Mouse (Mus musculus): ENCODE data around the gene Ano10. TPM values are rescaled to one million over a fixed set of nuclear protein-coding genes. Genes with fewer than 3 reads are reported as not detected.

The Ano10 gene
- polyA plus RNA-seq, 1 experiment from 2014 or later, result 16.3 TPM

DNA sequence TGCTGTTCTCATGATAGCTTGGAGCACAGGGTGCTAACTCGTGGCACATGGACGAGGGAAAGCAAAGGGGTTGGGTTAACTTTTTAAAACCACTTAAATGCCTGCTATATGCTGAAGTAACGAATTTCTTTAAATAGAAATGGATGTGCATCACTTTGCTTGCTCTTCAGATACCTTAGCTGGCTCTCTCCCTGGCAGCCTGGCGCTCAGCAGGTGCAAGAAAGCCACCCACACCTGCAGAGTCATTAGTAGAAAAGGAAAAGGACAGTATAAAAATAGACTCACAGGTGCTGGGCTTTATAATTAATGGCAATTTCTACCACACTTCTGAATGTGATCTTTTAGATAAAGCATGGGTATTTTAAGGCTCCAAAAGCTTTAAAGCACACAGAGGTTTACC, 85.9 kb downstream of the Ano10 start:
- H3K4me3 ChIP-seq (ENCODE audit: low read depth, low read length), result no peak overlapping the region
- H3K4me2 ChIP-seq (ENCODE audit: low read depth, low read length), result no peak overlapping the region
- no peaks in the 10 kb centered on the region for H3K27me3 ChIP-seq (ENCODE audit: control insufficient read depth, insufficient read depth, low read depth, low read length)
- no peaks in the 10 kb centered on the region for H3K9me3 ChIP-seq (replicated peaks; ENCODE audit: control insufficient read depth, low read length)
- H3K9ac ChIP-seq (ENCODE audit: low read depth, low read length), result no peak overlapping the region
- no peaks in the 10 kb centered on the region for H3K36me3 ChIP-seq (ENCODE audit: control insufficient read depth, insufficient read depth)
- H3K27ac ChIP-seq (ENCODE audit: low read length), result no peak overlapping the region
- 50% methylated on average over 4 of the region's 4 CpGs for WGBS (ENCODE audit: insufficient replicate concordance)
- H3K4me1 ChIP-seq (ENCODE audit: control insufficient read depth, low read depth, low read length), result no peaks in the 10 kb centered on the region; the same call in 1 of the 2 replicates
- no peak for ATAC-seq (ENCODE audit: low read depth)

GRCm38 (mm10) chr9:122205543-122206200, 88.6 kb downstream of the Ano10 start:
- no peaks in the 10 kb centered on the region for H3K9me3 ChIP-seq (replicated peaks; ENCODE audit: control insufficient read depth, low read length)
- no peak for ATAC-seq (ENCODE audit: low read depth)
- H3K9ac ChIP-seq (ENCODE audit: low read depth, low read length), result no peak overlapping the region
- no peaks in the 10 kb centered on the region for H3K36me3 ChIP-seq (ENCODE audit: control insufficient read depth, insufficient read depth)
- H3K4me2 ChIP-seq (ENCODE audit: low read depth, low read length), result no peak overlapping the region
- H3K4me3 ChIP-seq (ENCODE audit: low read depth, low read length), result no peak overlapping the region
- WGBS (ENCODE audit: insufficient replicate concordance), result 49% methylated on average over 11 of the region's 11 CpGs
- no peak overlapping the region for H3K27ac ChIP-seq (ENCODE audit: low read length)
- H3K4me1 ChIP-seq (ENCODE audit: control insufficient read depth, low read depth, low read length), result no peaks in the 10 kb centered on the region; the same call in 1 of the 2 replicates
- H3K27me3 ChIP-seq (ENCODE audit: control insufficient read depth, insufficient read depth, low read depth, low read length), result no peaks in the 10 kb centered on the region

DNA sequence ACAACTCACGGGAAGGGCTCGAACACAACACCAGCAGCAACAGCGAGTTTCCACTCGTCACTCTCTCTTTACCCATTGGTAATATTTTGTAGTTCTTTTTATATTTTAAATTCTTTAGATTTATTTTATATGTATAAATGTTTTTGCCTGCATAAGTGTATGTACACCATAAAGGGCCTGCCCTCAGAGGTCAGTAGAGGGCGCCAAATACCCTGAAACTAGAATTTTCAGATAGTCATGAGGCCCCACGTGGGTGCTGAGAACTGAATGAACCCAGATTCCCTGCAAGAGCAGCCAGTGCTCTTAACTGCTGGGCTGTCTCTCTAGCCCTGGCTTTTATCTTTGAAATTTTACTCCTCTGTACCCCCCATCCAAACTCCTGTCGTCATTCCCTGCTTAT, 89.7 kb downstream of the Ano10 start:
- H3K4me2 ChIP-seq (ENCODE audit: low read depth, low read length), result no peak overlapping the region
- H3K4me1 ChIP-seq (ENCODE audit: control insufficient read depth, low read depth, low read length), result no peaks in the 10 kb centered on the region; the same call in 1 of the 2 replicates
- ATAC-seq (ENCODE audit: low read depth), result no peak
- H3K27me3 ChIP-seq (ENCODE audit: control insufficient read depth, insufficient read depth, low read depth, low read length), result no peaks in the 10 kb centered on the region
- no peak overlapping the region for H3K4me3 ChIP-seq (ENCODE audit: low read depth, low read length)
- 59% methylated on average over 7 of the region's 7 CpGs for WGBS (ENCODE audit: insufficient replicate concordance)
- no peaks in the 10 kb centered on the region for H3K36me3 ChIP-seq (ENCODE audit: control insufficient read depth, insufficient read depth)
- no peak overlapping the region for H3K9ac ChIP-seq (ENCODE audit: low read depth, low read length)
- H3K27ac ChIP-seq (ENCODE audit: low read length), result no peak overlapping the region
- H3K9me3 ChIP-seq (replicated peaks; ENCODE audit: control insufficient read depth, low read length), result no peaks in the 10 kb centered on the region

- Histone ChIP-seq H3K4me1 (ENCODE audit: control insufficient read depth, low read depth, low read length) (no peaks in the 10 kb centered on the region; the same call in 1 of the 2 replicates), H3K4me3 (ENCODE audit: low read depth, low read length) (no peak overlapping the region), H3K27me3 (ENCODE audit: control insufficient read depth, insufficient read depth, low read depth, low read length) (no peaks in the 10 kb centered on the region), H3K36me3 (ENCODE audit: control insufficient read depth, insufficient read depth) (no peaks in the 10 kb centered on the region), H3K9ac (ENCODE audit: low read depth, low read length) (no peak overlapping the region), H3K27ac (ENCODE audit: low read length) (no peak overlapping the region), H3K9me3 (replicated peaks; ENCODE audit: control insufficient read depth, low read length) (no peaks in the 10 kb centered on the region), H3K4me2 (ENCODE audit: low read depth, low read length) (no peak overlapping the region)
- ATAC-seq (ENCODE audit: low read depth), result no peak
- WGBS (ENCODE audit: insufficient replicate concordance), result 35% methylated on average over 6 of the region's 6 CpGs
Measured at GRCm38 (mm10) chr9:122199253-122199652, 95.0 kb downstream of the Ano10 start.

GRCm38 (mm10) chr9:122198621-122199020, 95.6 kb downstream of the Ano10 start:
- 71% methylated on average over 3 of the region's 3 CpGs for WGBS (ENCODE audit: insufficient replicate concordance)
- Histone ChIP-seq H3K27ac (ENCODE audit: low read length) (no peak overlapping the region), H3K9ac (ENCODE audit: low read depth, low read length) (no peak overlapping the region), H3K4me3 (ENCODE audit: low read depth, low read length) (no peak overlapping the region), H3K27me3 (ENCODE audit: control insufficient read depth, insufficient read depth, low read depth, low read length) (no peaks in the 10 kb centered on the region), H3K4me2 (ENCODE audit: low read depth, low read length) (no peak overlapping the region), H3K9me3 (replicated peaks; ENCODE audit: control insufficient read depth, low read length) (no peaks in the 10 kb centered on the region), H3K36me3 (ENCODE audit: control insufficient read depth, insufficient read depth) (no peaks in the 10 kb centered on the region), H3K4me1 (ENCODE audit: control insufficient read depth, low read depth, low read length) (no peaks in the 10 kb centered on the region; the same call in 1 of the 2 replicates)
- ATAC-seq (ENCODE audit: low read depth), result no peak

DNA sequence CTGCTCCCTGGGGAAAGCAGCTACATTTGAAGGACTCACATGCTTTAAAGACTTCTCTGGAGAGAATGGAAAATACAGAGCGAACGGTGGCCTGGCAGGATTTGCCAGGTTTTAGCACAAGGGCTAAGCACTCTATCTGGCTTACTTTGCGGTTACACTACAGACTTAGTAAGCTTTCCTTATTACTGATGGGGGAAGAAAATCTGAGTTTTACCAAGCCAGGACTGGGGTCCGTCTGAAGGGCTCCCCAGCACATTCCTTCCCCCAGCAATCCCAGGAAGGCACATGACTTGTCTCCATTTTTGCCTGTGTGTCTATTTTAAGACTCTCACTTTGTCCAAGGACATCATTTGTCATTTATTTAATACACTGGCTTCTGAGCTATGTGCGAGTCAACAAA, 97.2 kb downstream of the Ano10 start:
- WGBS (ENCODE audit: insufficient replicate concordance), result 62% methylated on average over 5 of the region's 5 CpGs
- Histone ChIP-seq H3K4me2 (ENCODE audit: low read depth, low read length) (no peak overlapping the region), H3K27ac (ENCODE audit: low read length) (no peak overlapping the region), H3K9ac (ENCODE audit: low read depth, low read length) (no peak overlapping the region), H3K9me3 (replicated peaks; ENCODE audit: control insufficient read depth, low read length) (no peaks in the 10 kb centered on the region), H3K4me3 (ENCODE audit: low read depth, low read length) (no peak overlapping the region), H3K27me3 (ENCODE audit: control insufficient read depth, insufficient read depth, low read depth, low read length) (no peaks in the 10 kb centered on the region), H3K36me3 (ENCODE audit: control insufficient read depth, insufficient read depth) (no peaks in the 10 kb centered on the region), H3K4me1 (ENCODE audit: control insufficient read depth, low read depth, low read length) (no peaks in the 10 kb centered on the region)
- ATAC-seq (ENCODE audit: low read depth), result no peak

GRCm38 (mm10) chr9:122195042-122195682, 99.1 kb downstream of the Ano10 start:
- ATAC-seq (ENCODE audit: low read depth), result peak; percentile 85
- Histone ChIP-seq H3K9ac (ENCODE audit: low read depth, low read length) (no peak overlapping the region), H3K27ac (ENCODE audit: low read length) (peak overlapping the region; percentile 24), H3K4me1 (ENCODE audit: control insufficient read depth, low read depth, low read length) (no peaks in the 10 kb centered on the region), H3K27me3 (ENCODE audit: control insufficient read depth, insufficient read depth, low read depth, low read length) (no peaks in the 10 kb centered on the region), H3K9me3 (replicated peaks; ENCODE audit: control insufficient read depth, low read length) (no peaks in the 10 kb centered on the region), H3K4me2 (ENCODE audit: low read depth, low read length) (no peak overlapping the region), H3K36me3 (ENCODE audit: control insufficient read depth, insufficient read depth) (no peaks in the 10 kb centered on the region), H3K4me3 (ENCODE audit: low read depth, low read length) (no peak overlapping the region)
- 46% methylated on average over 5 of the region's 5 CpGs for WGBS (ENCODE audit: insufficient replicate concordance)

- no peak overlapping the region for H3K4me3 ChIP-seq (ENCODE audit: low read depth, low read length)
- no peak overlapping the region for H3K27ac ChIP-seq (ENCODE audit: low read length)
- WGBS (ENCODE audit: insufficient replicate concordance), result 64% methylated on average over 5 of the region's 5 CpGs
- no peak overlapping the region for H3K9ac ChIP-seq (ENCODE audit: low read depth, low read length)
- no peaks in the 10 kb centered on the region for H3K27me3 ChIP-seq (ENCODE audit: control insufficient read depth, insufficient read depth, low read depth, low read length)
- no peak overlapping the region for H3K4me2 ChIP-seq (ENCODE audit: low read depth, low read length)
- H3K4me1 ChIP-seq (ENCODE audit: control insufficient read depth, low read depth, low read length), result no peaks in the 10 kb centered on the region
- H3K9me3 ChIP-seq (replicated peaks; ENCODE audit: control insufficient read depth, low read length), result no peaks in the 10 kb centered on the region
- ATAC-seq (ENCODE audit: low read depth), result no peak
- H3K36me3 ChIP-seq (ENCODE audit: control insufficient read depth, insufficient read depth), result no peaks in the 10 kb centered on the region
Measured at GRCm38 (mm10) chr9:122193823-122194222, 100.4 kb downstream of the Ano10 start.

- Histone ChIP-seq H3K9ac (ENCODE audit: low read depth, low read length) (no peak overlapping the region), H3K4me3 (ENCODE audit: low read depth, low read length) (no peak overlapping the region), H3K36me3 (ENCODE audit: control insufficient read depth, insufficient read depth) (no peaks in the 10 kb centered on the region), H3K27me3 (ENCODE audit: control insufficient read depth, insufficient read depth, low read depth, low read length) (no peaks in the 10 kb centered on the region), H3K27ac (ENCODE audit: low read length) (no peak overlapping the region), H3K4me1 (ENCODE audit: control insufficient read depth, low read depth, low read length) (peaks cover 3% of the 10 kb centered on the region; the same call in 1 of the 2 replicates), H3K9me3 (replicated peaks; ENCODE audit: control insufficient read depth, low read length) (no peaks in the 10 kb centered on the region), H3K4me2 (ENCODE audit: low read depth, low read length) (no peak overlapping the region)
- no peak for ATAC-seq (ENCODE audit: low read depth)
- WGBS (ENCODE audit: insufficient replicate concordance), result 43% methylated on average over 5 of the region's 5 CpGs
Measured at GRCm38 (mm10) chr9:122193361-122193760, 100.9 kb downstream of the Ano10 start.

Measured in liver, embryonic 16.5 days (tissue).